Mouse (Mus musculus): Measurements from ENCODE around the gene Gm10401. TPM values are rescaled to one million over a fixed set of nuclear protein-coding genes. Genes with fewer than 3 reads are reported as not detected.
"Not testable (repeated sequence)": the region's sequence is repeated elsewhere in the genome, so short reads cannot be mapped to it uniquely, and the experiment has no call there.

Gene Gm10401
- total RNA-seq, 2 experiments from 2014 or later = not detected

DNA sequence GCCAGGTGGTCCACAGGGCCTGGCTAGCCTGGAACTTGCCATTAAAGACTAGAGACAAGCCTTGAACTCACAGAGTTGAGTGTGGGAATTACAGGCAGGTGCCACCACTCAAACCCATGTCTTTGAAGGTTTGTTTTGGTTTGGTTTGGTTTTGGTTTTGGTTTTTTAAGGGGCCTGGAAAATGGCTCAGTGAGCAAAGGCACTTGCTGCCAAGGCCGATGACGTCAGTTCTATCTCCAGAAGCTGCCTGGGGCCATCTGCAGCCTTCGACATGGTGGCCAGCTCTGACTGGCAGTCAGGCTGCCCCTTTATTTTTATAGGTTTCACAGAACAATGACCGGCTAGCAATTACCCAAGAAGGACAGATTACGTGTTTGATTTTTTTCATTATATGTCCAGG is 22.9 kb upstream of the Gm10401 start:
- ATAC-seq (ENCODE audit: poor library complexity, severe bottlenecking) = no peak

DNA sequence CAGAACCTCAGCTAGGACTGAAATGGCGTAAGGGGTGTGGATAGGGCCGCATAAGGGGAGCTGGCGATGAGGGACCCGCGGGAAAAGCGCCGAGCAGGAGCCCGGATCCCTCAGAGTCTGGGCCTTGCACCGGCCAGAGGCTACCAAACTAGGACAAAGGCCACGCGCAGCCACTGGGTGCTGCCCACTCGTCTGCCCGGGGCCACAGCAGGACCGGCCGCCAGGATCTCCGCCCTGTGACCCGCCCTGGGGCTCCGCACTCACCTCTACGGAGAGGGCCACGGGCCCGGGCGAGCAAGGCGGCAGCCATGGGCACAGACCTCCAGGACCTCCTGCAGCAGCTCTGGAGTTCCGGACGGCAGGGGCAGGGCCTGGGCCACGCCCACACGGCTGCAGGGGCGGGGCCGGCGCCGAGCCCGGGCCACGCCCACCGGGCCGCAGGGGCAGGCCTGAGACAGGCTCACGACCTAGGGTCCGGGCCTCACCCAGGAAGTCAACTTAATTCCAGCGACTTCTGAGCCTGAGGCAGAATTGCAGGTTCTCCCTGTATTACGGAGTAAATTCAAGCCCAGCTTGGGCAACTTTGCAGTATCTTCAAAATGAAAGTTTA is 21.0 kb upstream of the Gm10401 start, which contains the start of gene Acads:
Acads (minus strand) TSS at position 386 of the 610 bp plus-strand sequence.
- ATAC-seq (ENCODE audit: poor library complexity, severe bottlenecking) = peak; percentile 98

DNA sequence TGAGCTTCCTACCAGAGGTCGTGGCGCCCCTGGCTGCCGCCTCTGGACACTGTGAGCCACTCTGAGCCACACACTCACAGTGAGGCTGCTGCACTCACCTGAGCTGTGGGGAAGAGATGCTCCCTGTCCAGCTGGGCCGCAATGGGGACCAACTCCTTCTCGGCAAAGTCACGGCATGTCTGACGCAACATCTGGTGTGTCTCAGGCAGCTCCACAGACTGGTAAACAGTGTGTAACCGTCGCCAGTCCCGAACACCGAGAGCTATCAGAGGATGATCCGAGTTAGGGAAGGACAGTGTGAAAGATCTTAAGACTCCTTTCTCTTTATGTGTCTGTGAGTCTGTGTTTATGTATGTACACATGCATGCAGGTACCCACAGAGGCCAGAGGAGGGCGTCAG is 19.4 kb upstream of the Gm10401 start:
- no peak for ATAC-seq (ENCODE audit: poor library complexity, severe bottlenecking)

DNA sequence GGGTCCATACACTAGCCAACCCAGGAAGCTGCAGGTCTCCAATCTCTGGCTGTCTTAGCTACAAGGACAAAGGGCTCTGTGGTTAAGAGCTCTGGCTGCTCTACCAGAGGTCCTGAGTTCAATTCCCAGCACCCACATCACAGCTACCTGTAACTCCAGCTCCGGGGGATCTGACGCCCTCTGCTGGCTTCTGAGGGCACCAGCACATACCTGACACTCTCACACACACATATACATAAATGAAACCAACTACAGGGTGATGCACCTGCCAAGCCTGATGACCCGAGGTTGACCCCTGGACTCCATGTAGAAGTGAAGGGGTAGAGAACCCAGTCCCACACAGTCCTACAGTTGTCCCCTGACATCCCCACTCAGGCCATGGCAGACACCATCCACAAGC is 18.3 kb upstream of the Gm10401 start:
- no peak for ATAC-seq (ENCODE audit: poor library complexity, severe bottlenecking)

DNA sequence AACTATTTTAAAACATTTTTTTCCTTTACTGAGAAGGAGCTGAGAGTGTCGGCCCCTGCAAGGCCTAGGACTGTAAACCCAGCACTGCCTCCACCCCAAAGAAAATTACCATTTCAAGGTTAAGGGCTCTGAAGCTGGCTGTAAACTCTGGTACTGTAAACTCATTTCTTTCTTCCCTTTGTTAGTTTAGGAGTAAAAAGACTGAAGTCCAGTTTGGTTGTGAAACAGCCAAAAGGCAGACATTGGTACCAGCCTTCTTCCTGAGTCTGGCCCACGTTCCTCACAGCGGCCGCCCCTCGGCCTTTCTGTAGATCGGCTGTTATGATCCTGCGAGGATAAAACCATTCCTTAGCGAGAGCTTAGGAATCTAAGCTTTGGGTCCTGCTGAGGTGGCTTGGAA is 16.4 kb upstream of the Gm10401 start:
- ATAC-seq (ENCODE audit: poor library complexity, severe bottlenecking) = no peak

GRCm38 (mm10) chr5:115113244-115113643 is 15.1 kb upstream of the Gm10401 start:
- ATAC-seq (ENCODE audit: poor library complexity, severe bottlenecking) = no peak

DNA sequence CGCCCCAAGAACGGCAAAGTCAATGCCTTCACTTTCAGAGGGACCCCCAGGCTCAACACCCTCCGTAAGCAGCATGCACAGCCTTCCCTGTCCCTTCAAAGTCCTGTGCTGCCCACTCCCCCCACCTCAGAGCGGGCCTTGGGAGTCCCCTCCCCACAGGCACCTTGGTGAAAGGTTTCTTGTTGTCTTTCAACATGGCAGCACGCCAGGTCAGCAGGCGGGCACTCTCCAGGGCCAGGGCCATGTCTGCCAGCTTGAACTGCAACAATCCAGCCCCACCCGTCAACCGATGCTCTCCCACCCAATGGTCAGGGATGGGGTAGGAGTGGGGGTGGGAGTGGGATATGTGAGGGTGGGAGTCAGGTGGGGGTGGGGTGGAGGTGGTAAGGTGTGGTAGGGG is 13.1 kb upstream of the Gm10401 start:
- no peak for ATAC-seq (ENCODE audit: poor library complexity, severe bottlenecking)

DNA sequence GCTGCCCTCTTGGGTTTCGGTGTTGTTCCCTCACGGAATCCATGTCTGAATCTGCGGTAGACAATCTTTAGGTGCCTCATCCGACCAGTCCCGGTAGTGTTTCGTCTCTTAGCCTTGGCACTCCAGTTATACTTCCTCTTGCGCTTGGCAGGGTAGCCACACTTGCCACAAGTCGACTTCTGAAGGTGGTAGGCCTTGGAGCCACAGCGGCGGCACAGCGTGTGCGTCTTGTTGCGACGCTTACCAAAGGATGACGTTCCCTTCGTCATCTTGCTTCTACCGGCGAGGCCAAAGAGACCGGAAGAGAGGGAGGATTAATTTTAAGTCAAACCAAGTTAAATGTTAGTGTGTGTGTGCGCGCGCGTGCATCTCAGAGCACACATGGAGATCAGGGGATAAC is 5.2 kb upstream of the Gm10401 start:
- peak; percentile 73 for ATAC-seq (ENCODE audit: poor library complexity, severe bottlenecking)

DNA sequence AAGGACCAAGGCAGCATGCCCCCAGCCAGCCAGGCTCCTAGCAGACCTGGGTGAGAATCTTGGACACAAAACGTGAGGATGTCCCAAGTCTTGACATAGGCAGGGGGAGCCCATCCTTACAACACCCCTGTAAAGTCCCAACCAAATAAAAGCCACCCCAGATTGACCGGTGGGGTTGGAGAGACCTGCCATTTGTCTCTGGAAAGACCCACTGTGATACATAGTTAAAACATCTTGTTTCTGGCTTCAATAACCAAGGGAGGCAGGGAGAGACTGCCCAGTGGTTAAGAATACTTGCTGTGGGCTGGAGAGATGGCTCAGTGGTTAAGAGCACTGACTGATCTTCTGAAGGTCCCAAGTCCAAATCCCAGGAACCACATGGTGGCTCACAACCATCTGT is 4.1 kb upstream of the Gm10401 start:
- no peak for ATAC-seq (ENCODE audit: poor library complexity, severe bottlenecking)

DNA sequence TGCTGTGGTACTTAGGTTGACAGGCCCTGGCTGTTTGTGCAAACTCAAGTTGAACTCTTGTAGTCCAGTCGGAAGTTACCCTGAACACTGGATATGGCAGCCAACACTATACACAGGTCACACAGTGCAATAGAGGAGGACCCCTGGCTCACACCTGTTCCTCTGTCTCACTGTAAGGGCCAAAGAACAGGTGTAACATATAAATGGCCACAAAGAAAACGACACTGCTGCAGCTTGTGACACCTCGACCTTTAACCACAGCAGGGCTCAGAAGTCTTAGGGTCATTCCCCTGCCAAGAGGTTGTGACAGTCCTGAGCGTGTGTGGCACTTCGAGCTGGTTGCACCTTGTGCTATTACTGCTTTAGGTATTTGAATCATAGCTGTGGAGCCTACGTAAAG is 2.4 kb upstream of the Gm10401 start:
- ATAC-seq (ENCODE audit: poor library complexity, severe bottlenecking) = no peak

DNA sequence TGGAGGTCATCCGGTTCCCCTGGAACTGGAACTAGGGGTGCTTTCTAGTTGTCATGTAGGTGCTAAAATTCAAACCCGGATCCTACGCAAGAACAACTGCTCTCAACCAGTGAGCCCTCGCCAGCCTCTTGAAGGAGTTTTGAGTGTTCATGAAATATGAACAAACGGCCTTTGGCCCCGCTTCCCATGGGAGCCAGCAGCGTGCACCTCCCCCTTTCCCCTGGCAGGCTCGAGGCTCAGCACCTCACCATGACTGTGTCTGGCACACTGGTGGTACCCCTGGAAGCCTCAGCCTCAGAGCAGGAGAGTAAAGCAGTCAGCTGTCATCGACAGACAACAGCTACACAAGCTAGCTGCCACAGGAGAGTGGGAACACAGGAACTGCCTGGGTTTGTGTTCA is 1.9 kb upstream of the Gm10401 start:
- no peak for ATAC-seq (ENCODE audit: poor library complexity, severe bottlenecking)

DNA sequence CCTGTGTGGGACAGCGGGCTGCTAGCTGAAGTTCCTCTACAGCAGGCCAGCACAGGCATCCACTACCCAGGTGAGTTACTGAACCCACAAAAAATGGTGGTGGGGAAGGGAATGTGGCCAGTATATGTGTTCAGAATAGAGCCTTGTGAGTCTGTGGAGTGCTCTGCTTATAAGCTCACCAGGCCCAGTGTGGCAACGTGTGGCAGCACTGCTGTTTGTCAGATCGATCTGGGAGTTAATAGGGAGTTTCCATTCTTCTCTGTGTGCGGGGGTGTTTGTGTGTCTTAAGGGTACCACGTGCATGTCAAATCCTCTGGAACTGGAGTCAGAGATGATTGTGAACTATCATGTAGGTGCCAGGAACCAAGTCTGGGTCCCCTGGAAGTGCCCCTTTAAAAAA is 1.4 kb upstream of the Gm10401 start:
- ATAC-seq (ENCODE audit: poor library complexity, severe bottlenecking) = no peak

DNA sequence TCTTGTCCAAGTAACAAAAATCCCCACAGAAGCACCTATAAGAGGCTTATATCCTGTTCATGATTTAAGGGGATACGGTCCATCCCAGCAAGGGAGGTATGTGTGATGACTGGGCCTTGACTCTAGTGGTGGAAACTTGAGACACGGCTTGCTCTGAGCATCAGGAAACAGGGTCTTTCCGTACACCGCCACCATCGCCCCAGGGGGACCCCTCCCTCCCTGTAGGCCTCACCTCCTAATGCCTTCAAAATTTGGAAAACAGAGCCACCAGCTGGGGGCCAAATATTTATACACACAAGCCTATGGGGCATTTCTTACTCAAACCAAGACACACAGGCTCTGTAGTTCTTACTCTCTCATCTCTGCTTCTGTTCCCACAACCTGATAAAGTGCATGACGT is 6.3 kb downstream of the Gm10401 start:
- ATAC-seq (ENCODE audit: poor library complexity, severe bottlenecking) = no peak

DNA sequence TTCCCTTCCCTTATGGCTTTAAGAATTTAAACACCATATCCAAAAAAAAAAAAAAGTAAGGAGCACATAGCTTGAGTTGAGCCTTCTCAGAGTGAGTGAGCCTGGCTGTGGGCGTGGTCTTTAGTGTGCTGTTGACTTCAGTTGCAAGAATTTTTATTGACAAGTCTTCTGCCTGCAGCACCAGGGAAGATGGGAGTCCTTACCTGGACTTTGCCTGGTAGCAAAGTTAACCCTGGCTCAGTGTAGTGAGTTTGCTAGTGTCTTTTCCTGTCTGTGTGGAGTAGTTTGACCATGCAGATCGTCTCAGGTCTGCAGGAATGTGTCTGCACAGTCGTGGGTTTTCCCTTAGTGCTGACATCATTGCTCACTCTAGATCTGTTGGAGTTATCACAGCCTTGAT is 7.1 kb downstream of the Gm10401 start:
- no peak for ATAC-seq (ENCODE audit: poor library complexity, severe bottlenecking)

- no peak for ATAC-seq (ENCODE audit: poor library complexity, severe bottlenecking)
These were observed 8.4 kb downstream of the Gm10401 start for GRCm38 (mm10) chr5:115089592-115090268.

GRCm38 (mm10) chr5:115085675-115086074 is 12.4 kb downstream of the Gm10401 start:
- ATAC-seq (ENCODE audit: poor library complexity, severe bottlenecking) = no peak

- no peak for ATAC-seq (ENCODE audit: poor library complexity, severe bottlenecking)
These were observed 14.6 kb downstream of the Gm10401 start for GRCm38 (mm10) chr5:115083492-115083891.

DNA sequence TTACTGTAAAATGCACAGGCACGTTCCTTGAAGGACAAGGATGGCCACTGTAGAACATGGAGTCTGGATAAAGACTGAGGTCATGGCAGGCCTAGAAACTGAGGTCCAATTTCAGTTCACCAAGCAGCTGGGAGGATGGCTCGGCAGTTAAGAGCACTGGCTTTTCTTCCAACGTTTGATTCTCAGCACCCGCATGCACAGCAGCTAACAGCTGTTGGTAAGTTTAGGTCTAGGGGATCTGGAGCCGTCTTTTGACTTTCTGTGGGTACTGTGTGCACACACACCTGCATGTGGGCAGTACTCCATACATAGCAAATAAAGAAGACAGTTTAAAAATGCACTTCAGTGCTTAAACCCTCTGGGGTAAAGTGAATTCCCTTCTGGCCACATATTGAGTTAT is 16.5 kb downstream of the Gm10401 start:
- no peak for ATAC-seq (ENCODE audit: poor library complexity, severe bottlenecking)

DNA sequence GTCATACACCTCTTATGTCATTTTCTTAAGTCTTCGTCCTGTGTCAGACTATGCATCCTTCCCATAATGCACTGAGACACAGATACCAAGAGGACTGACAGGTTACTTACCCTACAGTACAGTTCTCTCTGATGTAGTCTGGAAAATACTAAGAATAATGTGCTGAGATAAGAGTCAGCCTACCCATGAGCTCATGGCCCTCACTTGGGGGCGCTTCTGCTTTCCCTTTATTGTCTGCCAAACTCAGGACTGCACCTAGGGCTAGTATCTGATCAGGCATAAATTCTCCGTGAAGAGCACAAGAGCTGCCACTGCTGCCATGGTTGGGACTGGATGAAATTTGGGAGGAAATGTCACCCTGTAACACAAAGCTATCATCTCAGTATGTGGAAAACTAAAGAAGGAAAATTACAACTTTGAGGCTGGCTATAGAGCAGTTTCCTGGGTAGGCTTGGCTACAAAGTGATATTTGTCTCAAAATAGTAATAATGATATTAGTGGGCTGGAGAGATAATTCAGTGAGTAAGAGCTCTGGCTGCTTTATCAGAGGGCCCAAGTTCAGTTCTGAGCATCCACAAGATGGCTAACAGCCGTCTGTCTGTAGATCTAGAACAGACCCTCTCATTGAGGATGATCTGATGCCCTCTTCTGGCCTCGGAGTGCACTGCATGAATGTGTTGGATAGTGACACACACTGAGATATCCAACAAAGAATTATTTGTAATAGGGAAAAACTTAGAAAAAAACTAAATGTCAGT is 21.8 kb downstream of the Gm10401 start:
- peak; percentile 79 for ATAC-seq (ENCODE audit: poor library complexity, severe bottlenecking)

- ATAC-seq (ENCODE audit: poor library complexity, severe bottlenecking) = no peak
These were observed 23.3 kb downstream of the Gm10401 start for GRCm38 (mm10) chr5:115074749-115075148.

DNA sequence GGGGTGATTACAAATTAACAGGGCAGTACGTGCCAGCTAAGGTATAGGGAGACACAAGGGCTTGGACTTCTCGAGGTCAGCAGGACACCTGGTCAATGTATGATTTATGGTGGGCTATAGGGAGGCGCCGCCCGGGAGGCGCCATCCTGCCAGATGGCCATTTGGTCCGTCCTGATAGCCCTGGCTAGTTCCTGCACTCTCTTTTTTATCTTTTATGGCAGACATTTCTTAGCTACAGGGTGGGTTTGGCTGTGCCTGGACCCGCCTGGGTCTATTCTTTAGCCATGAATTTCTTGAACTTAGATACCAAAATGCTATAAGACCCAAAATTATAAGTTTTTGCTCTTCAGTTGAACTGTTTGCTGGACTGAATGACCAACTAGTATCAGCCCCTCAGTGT is 24.8 kb downstream of the Gm10401 start:
- ATAC-seq (ENCODE audit: poor library complexity, severe bottlenecking) = not testable (repeated sequence)

- ATAC-seq (ENCODE audit: poor library complexity, severe bottlenecking) = peak; percentile 83
These were observed 26.0 kb downstream of the Gm10401 start for GRCm38 (mm10) chr5:115072143-115072542.
